Mouse (Mus musculus) hindbrain, embryonic 12.5 days (tissue): Measurements from ENCODE around the gene Csnk2a1. TPM values are rescaled to one million over a fixed set of nuclear protein-coding genes. Genes with fewer than 3 reads are reported as not detected.

Experiments used
- polyA plus RNA-seq: library from polyadenylated mRNA; unstranded; fragments of >200 nt; fragmentation: Nextera tagmentation; extraction: Ambion mirVana; gene quantifications from 2 replicates; pipeline ENCODE4 v1.2.1, GENCODE M21; 2016

Gene Csnk2a1
- polyA plus RNA-seq, 1 experiment from 2014 or later = 90.6 TPM

Other genes with a start within 250 kb of the Csnk2a1 start
- 78.6 and 86.0 TPM in 2 replicates for gene Fam110a, start 246.6 kb upstream of the Csnk2a1 start, polyA plus RNA-seq
- 1.5 TPM in 2 replicates for gene Slc52a3, start 230.3 kb upstream of the Csnk2a1 start, polyA plus RNA-seq
- gene Scrt2, start 145.3 kb upstream of the Csnk2a1 start, polyA plus RNA-seq = 26.8 and 28.3 TPM in 2 replicates
- gene Srxn1, start 121.3 kb upstream of the Csnk2a1 start, polyA plus RNA-seq = 13.8 and 15.3 TPM in 2 replicates
- gene Tcf15, start 83.3 kb upstream of the Csnk2a1 start, polyA plus RNA-seq = 8.8 and 9.9 TPM in 2 replicates
- 41.5 and 43.5 TPM in 2 replicates for gene Tbc1d20, start 67.0 kb downstream of the Csnk2a1 start, polyA plus RNA-seq
- 91.5 and 91.9 TPM in 2 replicates for gene Rbck1, start 105.8 kb downstream of the Csnk2a1 start, polyA plus RNA-seq
- 3.0 and 3.5 TPM in 2 replicates for gene Trib3, start 117.2 kb downstream of the Csnk2a1 start, polyA plus RNA-seq
- 14.4 and 15.0 TPM in 2 replicates for gene Nrsn2, start 149.8 kb downstream of the Csnk2a1 start, polyA plus RNA-seq
- 19.5 and 19.6 TPM in 2 replicates for gene Sox12, start 171.2 kb downstream of the Csnk2a1 start, polyA plus RNA-seq
- 50.7 and 54.5 TPM in 2 replicates for gene Zcchc3, start 188.2 kb downstream of the Csnk2a1 start, polyA plus RNA-seq
- gene 6820408C15Rik, start 188.7 kb downstream of the Csnk2a1 start, polyA plus RNA-seq = 2.0 and 3.6 TPM in 2 replicates
- not detected in 2 replicates for gene Defb23, start 237.8 kb downstream of the Csnk2a1 start, polyA plus RNA-seq